Mouse (Mus musculus): ENCODE results near the gene Kat6b. TPM values are rescaled to one million over a fixed set of nuclear protein-coding genes. Genes with fewer than 3 reads are reported as not detected.
"Not testable (repeated sequence)": the region's sequence is repeated elsewhere in the genome, so short reads cannot be mapped to it uniquely, and the experiment has no call there.

Gene Kat6b
- polyA plus RNA-seq, 1 experiment from 2014 or later: 18.5 TPM

GRCm38 (mm10) chr14:21509111-21509905, 28.1 kb downstream of the Kat6b start:
- no peak for ATAC-seq (ENCODE audit: insufficient number of reproducible peaks, insufficient read depth, low FRiP score, low read depth)

GRCm38 (mm10) chr14:21511438-21511837, 30.2 kb downstream of the Kat6b start:
- 52% methylated on average over 6 of the region's 6 CpGs for WGBS
- Histone ChIP-seq H3K27ac (replicated peaks in 1 of 2; ENCODE audit: control insufficient read depth in 1 of 2, insufficient read depth in 1 of 2, low read depth in 2 of 2, low read length in 2 of 2) (peak overlapping the region in 1 of 2 experiments; percentile 19; a peak in 1 of 4 replicates), H3K4me2 (ENCODE audit: low read length) (no peak overlapping the region)

More at GRCm38 (mm10) chr14:21509111-21509905, 28.1 kb downstream of the Kat6b start:
- Histone ChIP-seq H3K4me1 (ENCODE audit: control insufficient read depth in 2 of 2, insufficient read depth in 2 of 2, low read length in 2 of 2) (peaks cover 2 to 21% of the 10 kb centered on the region in 2 experiments; a peak in 3 of 4 replicates), H3K27me3 (ENCODE audit: control insufficient read depth, insufficient read depth, low read length) (no peaks in the 10 kb centered on the region), H3K9ac (ENCODE audit: low read length) (no peak overlapping the region), H3K9me3 (ENCODE audit: control insufficient read depth, low read length) (no peaks in the 10 kb centered on the region), H3K4me2 (ENCODE audit: low read length) (no peak overlapping the region), H3K4me3 (ENCODE audit: control insufficient read depth in 1 of 2, insufficient read depth in 1 of 2, low read depth in 1 of 2, low read length in 2 of 2) (no peak overlapping the region), H3K36me3 (ENCODE audit: control insufficient read depth, insufficient read depth, low read length) (0 out of 2 replicates have a peak, but pooled peaks cover 2% of the 10 kb centered on the region), H3K27ac (replicated peaks in 1 of 2; ENCODE audit: control insufficient read depth in 1 of 2, insufficient read depth in 1 of 2, low read depth in 2 of 2, low read length in 2 of 2) (peak overlapping the region in 1 of 2 experiments; percentile 8; a peak in 1 of 4 replicates)
- WGBS: 59% methylated on average over 3 of the region's 3 CpGs

DNA sequence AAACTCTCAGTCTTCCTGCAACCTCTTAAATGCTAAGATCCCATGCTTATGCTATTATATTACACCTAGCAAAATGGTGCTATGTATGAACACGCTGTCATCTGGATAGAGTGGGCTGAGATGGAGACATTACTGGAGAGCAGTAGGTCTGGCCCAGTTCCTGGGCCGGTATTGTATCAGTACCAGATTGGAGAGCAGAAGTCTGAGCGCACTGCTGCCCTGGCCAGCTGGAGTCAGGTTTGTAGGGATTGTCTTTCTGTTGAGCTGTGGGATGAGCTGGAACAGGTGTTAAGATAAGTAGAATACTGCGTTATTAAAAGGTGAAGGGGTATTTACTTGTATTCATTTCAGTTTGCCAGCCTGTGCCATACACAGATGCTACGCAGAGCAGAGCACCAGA, 34.3 kb downstream of the Kat6b start:
- no peak overlapping the region for H3K9ac ChIP-seq (ENCODE audit: low read length)
- 90% methylated on average over 5 of the region's 5 CpGs for WGBS
- no peak overlapping the region for H3K4me3 ChIP-seq (ENCODE audit: control insufficient read depth in 1 of 2, insufficient read depth in 1 of 2, low read depth in 1 of 2, low read length in 2 of 2)
- H3K27ac ChIP-seq (replicated peaks in 1 of 2; ENCODE audit: control insufficient read depth in 1 of 2, insufficient read depth in 1 of 2, low read depth in 2 of 2, low read length in 2 of 2): no peak overlapping the region
- H3K4me1 ChIP-seq (ENCODE audit: control insufficient read depth in 2 of 2, insufficient read depth in 2 of 2, low read length in 2 of 2): peaks cover 3 to 24% of the 10 kb centered on the region in 2 experiments
- H3K4me2 ChIP-seq (ENCODE audit: low read length): no peak overlapping the region
- no peaks in the 10 kb centered on the region for H3K9me3 ChIP-seq (ENCODE audit: control insufficient read depth, low read length)
- no peak for ATAC-seq (ENCODE audit: insufficient number of reproducible peaks, insufficient read depth, low FRiP score, low read depth)
- H3K27me3 ChIP-seq (ENCODE audit: control insufficient read depth, insufficient read depth, low read length): no peaks in the 10 kb centered on the region
- H3K36me3 ChIP-seq (ENCODE audit: control insufficient read depth, insufficient read depth, low read length): peaks cover 26% of the 10 kb centered on the region

More at GRCm38 (mm10) chr14:21511438-21511837, 30.2 kb downstream of the Kat6b start:
- Histone ChIP-seq H3K27me3 (ENCODE audit: control insufficient read depth, insufficient read depth, low read length) (no peaks in the 10 kb centered on the region), H3K4me1 (ENCODE audit: control insufficient read depth in 2 of 2, insufficient read depth in 2 of 2, low read length in 2 of 2) (peaks cover 2 to 14% of the 10 kb centered on the region in 2 experiments; a peak in 3 of 4 replicates), H3K4me3 (ENCODE audit: control insufficient read depth in 1 of 2, insufficient read depth in 1 of 2, low read depth in 1 of 2, low read length in 2 of 2) (no peak overlapping the region), H3K9me3 (ENCODE audit: control insufficient read depth, low read length) (no peaks in the 10 kb centered on the region), H3K36me3 (ENCODE audit: control insufficient read depth, insufficient read depth, low read length) (peaks cover 7% of the 10 kb centered on the region), H3K9ac (ENCODE audit: low read length) (no peak overlapping the region)
- no peak for ATAC-seq (ENCODE audit: insufficient number of reproducible peaks, insufficient read depth, low FRiP score, low read depth)

GRCm38 (mm10) chr14:21519307-21519706, 38.1 kb downstream of the Kat6b start:
- no peak for ATAC-seq (ENCODE audit: insufficient number of reproducible peaks, insufficient read depth, low FRiP score, low read depth)
- H3K27me3 ChIP-seq (ENCODE audit: control insufficient read depth, insufficient read depth, low read length): no peaks in the 10 kb centered on the region
- H3K27ac ChIP-seq (replicated peaks in 1 of 2; ENCODE audit: control insufficient read depth in 1 of 2, insufficient read depth in 1 of 2, low read depth in 2 of 2, low read length in 2 of 2): no peak overlapping the region
- H3K9ac ChIP-seq (ENCODE audit: low read length): no peak overlapping the region
- H3K4me3 ChIP-seq (ENCODE audit: control insufficient read depth in 1 of 2, insufficient read depth in 1 of 2, low read depth in 1 of 2, low read length in 2 of 2): no peak overlapping the region
- H3K36me3 ChIP-seq (ENCODE audit: control insufficient read depth, insufficient read depth, low read length): peaks cover 26% of the 10 kb centered on the region
- 69% methylated on average over 3 of the region's 3 CpGs for WGBS
- H3K4me1 ChIP-seq (ENCODE audit: control insufficient read depth in 2 of 2, insufficient read depth in 2 of 2, low read length in 2 of 2): peaks cover 20 to 43% of the 10 kb centered on the region in 2 experiments
- no peak overlapping the region for H3K4me2 ChIP-seq (ENCODE audit: low read length)
- H3K9me3 ChIP-seq (ENCODE audit: control insufficient read depth, low read length): no peaks in the 10 kb centered on the region

GRCm38 (mm10) chr14:21520496-21520895, 39.3 kb downstream of the Kat6b start:
- H3K27ac ChIP-seq (replicated peaks in 1 of 2; ENCODE audit: control insufficient read depth in 1 of 2, insufficient read depth in 1 of 2, low read depth in 2 of 2, low read length in 2 of 2): peak overlapping the region; percentile 45 to 58
- H3K4me1 ChIP-seq (ENCODE audit: control insufficient read depth in 2 of 2, insufficient read depth in 2 of 2, low read length in 2 of 2): peaks cover 20 to 51% of the 10 kb centered on the region in 2 experiments
- no peak overlapping the region for H3K4me2 ChIP-seq (ENCODE audit: low read length)
- WGBS: 60% methylated on average over 7 of the region's 7 CpGs
- peak overlapping the region; percentile 27; the same call in 1 of the 2 replicates for H3K9ac ChIP-seq (ENCODE audit: low read length)
- peaks cover 23% of the 10 kb centered on the region for H3K36me3 ChIP-seq (ENCODE audit: control insufficient read depth, insufficient read depth, low read length)
- no peaks in the 10 kb centered on the region for H3K27me3 ChIP-seq (ENCODE audit: control insufficient read depth, insufficient read depth, low read length)
- H3K9me3 ChIP-seq (ENCODE audit: control insufficient read depth, low read length): no peaks in the 10 kb centered on the region
- no peak overlapping the region for H3K4me3 ChIP-seq (ENCODE audit: control insufficient read depth in 1 of 2, insufficient read depth in 1 of 2, low read depth in 1 of 2, low read length in 2 of 2)
- ATAC-seq (ENCODE audit: insufficient number of reproducible peaks, insufficient read depth, low FRiP score, low read depth): no peak

DNA sequence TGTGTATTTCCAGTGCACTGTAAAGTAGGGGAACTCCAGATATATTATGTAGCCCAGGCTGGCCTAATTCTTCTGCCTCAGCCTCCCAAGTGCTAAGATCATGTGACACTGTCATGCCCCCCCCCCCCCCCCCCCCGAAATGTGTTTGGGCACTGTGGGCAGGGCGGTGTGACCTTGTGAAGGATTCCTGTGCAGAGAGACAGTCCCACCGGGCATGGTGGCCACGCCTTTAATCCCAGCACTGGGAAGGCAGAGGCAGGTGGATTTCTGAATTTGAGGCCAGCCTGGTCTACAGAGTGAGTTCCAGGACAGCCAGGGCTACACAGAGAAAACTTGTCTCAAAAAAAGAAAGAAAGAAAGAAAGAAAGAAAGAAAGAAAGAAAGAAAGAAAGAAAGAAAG, 40.3 kb downstream of the Kat6b start:
- H3K27ac ChIP-seq (replicated peaks in 1 of 2; ENCODE audit: control insufficient read depth in 1 of 2, insufficient read depth in 1 of 2, low read depth in 2 of 2, low read length in 2 of 2); H3K9ac ChIP-seq (ENCODE audit: low read length); ATAC-seq (ENCODE audit: insufficient number of reproducible peaks, insufficient read depth, low FRiP score, low read depth); H3K4me3 ChIP-seq (ENCODE audit: control insufficient read depth in 1 of 2, insufficient read depth in 1 of 2, low read depth in 1 of 2, low read length in 2 of 2); H3K9me3 ChIP-seq (ENCODE audit: control insufficient read depth, low read length); H3K4me2 ChIP-seq (ENCODE audit: low read length); H3K27me3 ChIP-seq (ENCODE audit: control insufficient read depth, insufficient read depth, low read length): not testable (repeated sequence)
- peaks cover 19% of the 10 kb centered on the region for H3K36me3 ChIP-seq (ENCODE audit: control insufficient read depth, insufficient read depth, low read length)
- WGBS: 75% methylated on average over 4 of the region's 4 CpGs
- peaks cover 23 to 61% of the 10 kb centered on the region in 2 experiments for H3K4me1 ChIP-seq (ENCODE audit: control insufficient read depth in 2 of 2, insufficient read depth in 2 of 2, low read length in 2 of 2)

- 55% methylated on average over 16 of the region's 16 CpGs for WGBS
- H3K4me1 ChIP-seq (ENCODE audit: control insufficient read depth in 2 of 2, insufficient read depth in 2 of 2, low read length in 2 of 2): peaks cover 23 to 63% of the 10 kb centered on the region in 2 experiments
- H3K9me3 ChIP-seq (ENCODE audit: control insufficient read depth, low read length): no peaks in the 10 kb centered on the region
- peak overlapping the region in 1 of 2 experiments; percentile 26; a peak in 1 of 4 replicates for H3K27ac ChIP-seq (replicated peaks in 1 of 2; ENCODE audit: control insufficient read depth in 1 of 2, insufficient read depth in 1 of 2, low read depth in 2 of 2, low read length in 2 of 2)
- ATAC-seq (ENCODE audit: insufficient number of reproducible peaks, insufficient read depth, low FRiP score, low read depth): no peak
- peak overlapping the region; percentile 19 for H3K4me2 ChIP-seq (ENCODE audit: low read length)
- H3K27me3 ChIP-seq (ENCODE audit: control insufficient read depth, insufficient read depth, low read length): no peaks in the 10 kb centered on the region
- H3K4me3 ChIP-seq (ENCODE audit: control insufficient read depth in 1 of 2, insufficient read depth in 1 of 2, low read depth in 1 of 2, low read length in 2 of 2): no peak overlapping the region
- peaks cover 10% of the 10 kb centered on the region for H3K36me3 ChIP-seq (ENCODE audit: control insufficient read depth, insufficient read depth, low read length)
- no peak overlapping the region for H3K9ac ChIP-seq (ENCODE audit: low read length)
These were observed 41.2 kb downstream of the Kat6b start for GRCm38 (mm10) chr14:21522312-21522978.

All from heart, embryonic 14.5 days (tissue).